Mouse (Mus musculus): ENCODE measurements around the gene Six1. TPM values are rescaled to one million over a fixed set of nuclear protein-coding genes. Genes with fewer than 3 reads are reported as not detected.
"Not testable (repeated sequence)": the region's sequence is repeated elsewhere in the genome, so short reads cannot be mapped to it uniquely, and the experiment has no call there.

Six1 gene
- polyA plus RNA-seq, 1 experiment = 0.53 TPM

- no peak overlapping the region for H3K27ac ChIP-seq (ENCODE audit: insufficient read depth, low read depth, low read length)
- 66% methylated on average over 5 of the region's 5 CpGs for WGBS
- no peak for TF ChIP-seq POLR2A (IDR thresholded peaks at IDR 0.05; ENCODE audit: low read depth, low read length)
- TF ChIP-seq CTCF (conservative IDR thresholded peaks at IDR 0.05; ENCODE audit: insufficient read depth, insufficient read length, low read depth, low read length) = no peak
- no peaks in the 10 kb centered on the region for H3K36me3 ChIP-seq (ENCODE audit: control insufficient read depth, insufficient read depth, low read length)
- no peaks in the 10 kb centered on the region for H3K27me3 ChIP-seq (replicated peaks; ENCODE audit: control insufficient read depth, insufficient read depth, low read length)
- no peak overlapping the region for H3K4me3 ChIP-seq (ENCODE audit: insufficient read depth, low read depth, low read length)
- H3K4me1 ChIP-seq (ENCODE audit: control insufficient read depth, insufficient read depth, low read length) = no peaks in the 10 kb centered on the region
- no peak for DNase-seq
These were observed 34.8 kb upstream of the Six1 start for GRCm38 (mm10) chr12:73088500-73088899.

- TF ChIP-seq CTCF (conservative IDR thresholded peaks at IDR 0.05; ENCODE audit: insufficient read depth, insufficient read length, low read depth, low read length) (no peak), POLR2A (IDR thresholded peaks at IDR 0.05; ENCODE audit: low read depth, low read length) (no peak)
- Histone ChIP-seq H3K4me3 (ENCODE audit: insufficient read depth, low read depth, low read length) (no peak overlapping the region), H3K27me3 (replicated peaks; ENCODE audit: control insufficient read depth, insufficient read depth, low read length) (no peaks in the 10 kb centered on the region), H3K36me3 (ENCODE audit: control insufficient read depth, insufficient read depth, low read length) (no peaks in the 10 kb centered on the region), H3K27ac (ENCODE audit: insufficient read depth, low read depth, low read length) (no peak overlapping the region), H3K4me1 (ENCODE audit: control insufficient read depth, insufficient read depth, low read length) (no peaks in the 10 kb centered on the region)
- DNase-seq = no peak
- WGBS = 95% methylated on average over 7 of the region's 7 CpGs
These were observed 33.4 kb upstream of the Six1 start for GRCm38 (mm10) chr12:73087086-73087485.

- Histone ChIP-seq H3K4me1 (ENCODE audit: control insufficient read depth, insufficient read depth, low read length) (no peaks in the 10 kb centered on the region), H3K36me3 (ENCODE audit: control insufficient read depth, insufficient read depth, low read length) (no peaks in the 10 kb centered on the region), H3K27ac (ENCODE audit: insufficient read depth, low read depth, low read length) (no peak overlapping the region), H3K27me3 (replicated peaks; ENCODE audit: control insufficient read depth, insufficient read depth, low read length) (no peaks in the 10 kb centered on the region), H3K4me3 (ENCODE audit: insufficient read depth, low read depth, low read length) (no peak overlapping the region)
- no peak for DNase-seq
- TF ChIP-seq POLR2A (IDR thresholded peaks at IDR 0.05; ENCODE audit: low read depth, low read length) (no peak), CTCF (conservative IDR thresholded peaks at IDR 0.05; ENCODE audit: insufficient read depth, insufficient read length, low read depth, low read length) (no peak)
- WGBS = 41% methylated on average over 11 of the region's 11 CpGs
These were observed 32.3 kb upstream of the Six1 start for GRCm38 (mm10) chr12:73085739-73086630.

- Histone ChIP-seq H3K4me3 (ENCODE audit: insufficient read depth, low read depth, low read length) (no peak overlapping the region), H3K4me1 (ENCODE audit: control insufficient read depth, insufficient read depth, low read length) (no peaks in the 10 kb centered on the region), H3K27ac (ENCODE audit: insufficient read depth, low read depth, low read length) (no peak overlapping the region), H3K27me3 (replicated peaks; ENCODE audit: control insufficient read depth, insufficient read depth, low read length) (no peaks in the 10 kb centered on the region), H3K36me3 (ENCODE audit: control insufficient read depth, insufficient read depth, low read length) (no peaks in the 10 kb centered on the region)
- TF ChIP-seq POLR2A (IDR thresholded peaks at IDR 0.05; ENCODE audit: low read depth, low read length) (no peak), CTCF (conservative IDR thresholded peaks at IDR 0.05; ENCODE audit: insufficient read depth, insufficient read length, low read depth, low read length) (no peak)
- DNase-seq = no peak
- 71% methylated on average over 4 of the region's 4 CpGs for WGBS
These were observed 30.1 kb upstream of the Six1 start for GRCm38 (mm10) chr12:73083773-73084172.

GRCm38 (mm10) chr12:73081828-73082227 is 28.1 kb upstream of the Six1 start:
- H3K4me3 ChIP-seq (ENCODE audit: insufficient read depth, low read depth, low read length); H3K36me3 ChIP-seq (ENCODE audit: control insufficient read depth, insufficient read depth, low read length); DNase-seq; H3K27ac ChIP-seq (ENCODE audit: insufficient read depth, low read depth, low read length); H3K27me3 ChIP-seq (replicated peaks; ENCODE audit: control insufficient read depth, insufficient read depth, low read length); H3K4me1 ChIP-seq (ENCODE audit: control insufficient read depth, insufficient read depth, low read length): not testable (repeated sequence)
- 84% methylated on average over 4 of the region's 4 CpGs for WGBS

- H3K27me3 ChIP-seq (replicated peaks; ENCODE audit: control insufficient read depth, insufficient read depth, low read length) = no peaks in the 10 kb centered on the region
- no peak overlapping the region for H3K27ac ChIP-seq (ENCODE audit: insufficient read depth, low read depth, low read length)
- no peaks in the 10 kb centered on the region for H3K4me1 ChIP-seq (ENCODE audit: control insufficient read depth, insufficient read depth, low read length)
- no peak for DNase-seq
- no peak overlapping the region for H3K4me3 ChIP-seq (ENCODE audit: insufficient read depth, low read depth, low read length)
- TF ChIP-seq POLR2A (IDR thresholded peaks at IDR 0.05; ENCODE audit: low read depth, low read length) (no peak), CTCF (conservative IDR thresholded peaks at IDR 0.05; ENCODE audit: insufficient read depth, insufficient read length, low read depth, low read length) (no peak)
- 62% methylated on average over 9 of the region's 9 CpGs for WGBS
- no peaks in the 10 kb centered on the region for H3K36me3 ChIP-seq (ENCODE audit: control insufficient read depth, insufficient read depth, low read length)
These were observed 7.2 kb upstream of the Six1 start for GRCm38 (mm10) chr12:73060805-73061410.

- Histone ChIP-seq H3K27me3 (replicated peaks; ENCODE audit: control insufficient read depth, insufficient read depth, low read length) (no peaks in the 10 kb centered on the region), H3K36me3 (ENCODE audit: control insufficient read depth, insufficient read depth, low read length) (no peaks in the 10 kb centered on the region), H3K4me3 (ENCODE audit: insufficient read depth, low read depth, low read length) (no peak overlapping the region), H3K27ac (ENCODE audit: insufficient read depth, low read depth, low read length) (no peak overlapping the region), H3K4me1 (ENCODE audit: control insufficient read depth, insufficient read depth, low read length) (no peaks in the 10 kb centered on the region)
- no peak for DNase-seq
- TF ChIP-seq CTCF (conservative IDR thresholded peaks at IDR 0.05; ENCODE audit: insufficient read depth, insufficient read length, low read depth, low read length) (no peak), POLR2A (IDR thresholded peaks at IDR 0.05; ENCODE audit: low read depth, low read length) (no peak)
- WGBS = 80% methylated on average over 6 of the region's 6 CpGs
These were observed 3.8 kb upstream of the Six1 start for GRCm38 (mm10) chr12:73057492-73057891.

All from kidney, adult 2 months (tissue).